Mouse (Mus musculus) midbrain, embryonic 14.5 days (tissue): ENCODE results near the gene Zfp113. TPM values are rescaled to one million over a fixed set of nuclear protein-coding genes. Genes with fewer than 3 reads are reported as not detected.

Experiments used
- ATAC-seq: fragments of 200-750 bp; cut with Nextera tagmentation; 2 replicates; pipeline ENCODE4 v1.8.0; 2017; ENCODE audit warnings: moderate number of reproducible peaks, moderate library complexity; ENCODE audit not compliant: low FRiP score, low TSS enrichment
- DNase-seq: peaks from one replicate; pipeline ENCODE4 v3.0.0-alpha.2; 2015
- H3K27ac ChIP-seq: fragments of 300-500 bp; sonication (generic); replicated peaks from 2 replicates; pipeline ENCODE4 v1.5.1; 2014; ENCODE audit warnings: mild to moderate bottlenecking, low read depth, low read length, moderate library complexity
- H3K27me3 ChIP-seq: fragments of 300-500 bp; sonication (generic); 2 replicates; pipeline ENCODE4 v1.6.1; 2014; ENCODE audit warnings: low read length, control low read depth, mixed read lengths; ENCODE audit not compliant: control insufficient read depth, insufficient read depth
- H3K36me3 ChIP-seq: fragments of 300-500 bp; sonication (generic); 2 replicates; pipeline ENCODE4 v1.6.1; 2014; ENCODE audit warnings: low read length, control low read depth; ENCODE audit not compliant: control insufficient read depth, insufficient read depth
- H3K4me1 ChIP-seq: fragments of 300-500 bp; sonication (generic); 2 replicates; pipeline ENCODE4 v1.6.1; 2014; ENCODE audit warnings: mild to moderate bottlenecking, antibody characterized with exemption, low read length, control low read depth; ENCODE audit not compliant: control insufficient read depth, insufficient read depth
- H3K4me2 ChIP-seq: fragments of 300-500 bp; sonication (generic); 2 replicates; pipeline ENCODE4 v1.6.1; 2014; ENCODE audit warnings: mild to moderate bottlenecking, low read length, moderate library complexity
- H3K4me3 ChIP-seq: fragments of 300-500 bp; sonication (generic); replicated peaks from 2 replicates; pipeline ENCODE4 v1.5.1; 2014; ENCODE audit warnings: low read depth, low read length
- H3K9ac ChIP-seq: fragments of 300-500 bp; sonication (generic); replicated peaks from 2 replicates; pipeline ENCODE4 v1.6.1; 2014; ENCODE audit warnings: mild to moderate bottlenecking, low read length, moderate library complexity
- H3K9me3 ChIP-seq: fragments of 300-500 bp; sonication (generic); 2 replicates; pipeline ENCODE4 v1.6.1; 2016; ENCODE audit warnings: low read length, control low read depth, mixed read lengths; ENCODE audit not compliant: control insufficient read depth
- WGBS: fragments of 180-500 bp; shearing (Covaris S2); extraction: QIAGEN DNeasy Blood & Tissue Kit; methylation state at CpG from one replicate; pipeline ENCODE4 v1.1.7; 2014; 5-methylcytosine and 5-hydroxymethylcytosine counted together
- polyA plus RNA-seq: library from polyadenylated mRNA; unstranded; fragments of >200 nt; fragmentation: Nextera tagmentation; extraction: Ambion mirVana; gene quantifications from 2 replicates; pipeline ENCODE4 v1.2.1, GENCODE M21; 2014

Zfp113 gene
- polyA plus RNA-seq, 1 experiment from 2014 or later = 27.8 TPM

- Histone ChIP-seq H3K4me1 (peaks cover 8% of the 10 kb centered on the region; the same call in 1 of the 2 replicates), H3K27ac (peak overlapping the region; percentile 99; the same call in 1 of the 2 replicates), H3K27me3 (no peaks in the 10 kb centered on the region), H3K9ac (peak overlapping the region; percentile 98), H3K4me2 (peak overlapping the region; percentile 86), H3K36me3 (peaks cover 32% of the 10 kb centered on the region), H3K4me3 (peak overlapping the region; percentile 80), H3K9me3 (no peaks in the 10 kb centered on the region)
- DNase-seq = no peak
- no peak for ATAC-seq
- WGBS = 87% methylated on average over 3 of the region's 3 CpGs
These were observed 1.2 kb downstream of the Zfp113 start for GRCm38 (mm10) chr5:138154390-138154789.

- DNase-seq = no peak
- Histone ChIP-seq H3K4me1 (no peaks in the 10 kb centered on the region), H3K36me3 (peaks cover 46% of the 10 kb centered on the region), H3K27ac (no peak overlapping the region), H3K9me3 (no peaks in the 10 kb centered on the region), H3K4me2 (no peak overlapping the region), H3K9ac (no peak overlapping the region), H3K4me3 (no peak overlapping the region), H3K27me3 (no peaks in the 10 kb centered on the region)
- no peak for ATAC-seq
- WGBS = 84% methylated on average over 4 of the region's 4 CpGs
These were observed 17.0 kb downstream of the Zfp113 start for GRCm38 (mm10) chr5:138138585-138138984.

- H3K4me3 ChIP-seq = no peak overlapping the region
- no peak overlapping the region for H3K4me2 ChIP-seq
- ATAC-seq (peak; percentile 46; the same call in 1 of the 2 replicates), DNase-seq (peak; percentile 85)
- 66% methylated on average over 8 of the region's 8 CpGs for WGBS
- no peak overlapping the region for H3K27ac ChIP-seq
- H3K4me1 ChIP-seq = no peaks in the 10 kb centered on the region
- no peak overlapping the region for H3K9ac ChIP-seq
- H3K9me3 ChIP-seq = no peaks in the 10 kb centered on the region
- peaks cover 46% of the 10 kb centered on the region for H3K36me3 ChIP-seq
- H3K27me3 ChIP-seq = no peaks in the 10 kb centered on the region
These were observed 17.5 kb downstream of the Zfp113 start for GRCm38 (mm10) chr5:138137935-138138549.

GRCm38 (mm10) chr5:138137257-138137656 lies 18.3 kb downstream of the Zfp113 start:
- ATAC-seq (no peak), DNase-seq (no peak)
- no peak overlapping the region for H3K27ac ChIP-seq
- H3K4me1 ChIP-seq = no peaks in the 10 kb centered on the region
- H3K9ac ChIP-seq = no peak overlapping the region
- H3K4me2 ChIP-seq = no peak overlapping the region
- H3K9me3 ChIP-seq = no peaks in the 10 kb centered on the region
- 91% methylated on average over 4 of the region's 4 CpGs for WGBS
- H3K4me3 ChIP-seq = no peak overlapping the region
- H3K27me3 ChIP-seq = no peaks in the 10 kb centered on the region
- peaks cover 48% of the 10 kb centered on the region for H3K36me3 ChIP-seq

GRCm38 (mm10) chr5:138132425-138133064 lies 23.0 kb downstream of the Zfp113 start:
- ATAC-seq (no peak), DNase-seq (no peak)
- H3K36me3 ChIP-seq = peaks cover 77% of the 10 kb centered on the region
- 95% methylated on average over 5 of the region's 5 CpGs for WGBS
- no peak overlapping the region for H3K27ac ChIP-seq
- no peaks in the 10 kb centered on the region for H3K9me3 ChIP-seq
- no peaks in the 10 kb centered on the region for H3K4me1 ChIP-seq
- no peak overlapping the region for H3K4me3 ChIP-seq
- no peak overlapping the region for H3K9ac ChIP-seq
- H3K4me2 ChIP-seq = no peak overlapping the region
- H3K27me3 ChIP-seq = no peaks in the 10 kb centered on the region

- Histone ChIP-seq H3K9me3 (no peaks in the 10 kb centered on the region), H3K4me3 (peak overlapping the region; percentile 70), H3K4me2 (peak overlapping the region; percentile 78), H3K27ac (peak overlapping the region; percentile 94; the same call in 1 of the 2 replicates), H3K27me3 (no peaks in the 10 kb centered on the region), H3K9ac (peak overlapping the region; percentile 74), H3K4me1 (peaks cover 14% of the 10 kb centered on the region), H3K36me3 (peaks cover 13% of the 10 kb centered on the region)
- DNase-seq (no peak), ATAC-seq (no peak)
- 83% methylated on average over 3 of the region's 3 CpGs for WGBS
These were observed 37.5 kb downstream of the Zfp113 start for GRCm38 (mm10) chr5:138118041-138118440.

- Histone ChIP-seq H3K4me1 (peaks cover 14% of the 10 kb centered on the region), H3K36me3 (peaks cover 10% of the 10 kb centered on the region), H3K4me2 (peak overlapping the region; percentile 78), H3K27me3 (no peaks in the 10 kb centered on the region), H3K9me3 (no peaks in the 10 kb centered on the region), H3K27ac (peak overlapping the region; percentile 94), H3K9ac (peak overlapping the region; percentile 74), H3K4me3 (peak overlapping the region; percentile 70)
- DNase-seq (peak; percentile 24), ATAC-seq (peak; percentile 24; the same call in 1 of the 2 replicates)
- WGBS = 9% methylated on average over 16 of the region's 16 CpGs
These were observed 38.1 kb downstream of the Zfp113 start for GRCm38 (mm10) chr5:138117199-138118015.

DNA sequence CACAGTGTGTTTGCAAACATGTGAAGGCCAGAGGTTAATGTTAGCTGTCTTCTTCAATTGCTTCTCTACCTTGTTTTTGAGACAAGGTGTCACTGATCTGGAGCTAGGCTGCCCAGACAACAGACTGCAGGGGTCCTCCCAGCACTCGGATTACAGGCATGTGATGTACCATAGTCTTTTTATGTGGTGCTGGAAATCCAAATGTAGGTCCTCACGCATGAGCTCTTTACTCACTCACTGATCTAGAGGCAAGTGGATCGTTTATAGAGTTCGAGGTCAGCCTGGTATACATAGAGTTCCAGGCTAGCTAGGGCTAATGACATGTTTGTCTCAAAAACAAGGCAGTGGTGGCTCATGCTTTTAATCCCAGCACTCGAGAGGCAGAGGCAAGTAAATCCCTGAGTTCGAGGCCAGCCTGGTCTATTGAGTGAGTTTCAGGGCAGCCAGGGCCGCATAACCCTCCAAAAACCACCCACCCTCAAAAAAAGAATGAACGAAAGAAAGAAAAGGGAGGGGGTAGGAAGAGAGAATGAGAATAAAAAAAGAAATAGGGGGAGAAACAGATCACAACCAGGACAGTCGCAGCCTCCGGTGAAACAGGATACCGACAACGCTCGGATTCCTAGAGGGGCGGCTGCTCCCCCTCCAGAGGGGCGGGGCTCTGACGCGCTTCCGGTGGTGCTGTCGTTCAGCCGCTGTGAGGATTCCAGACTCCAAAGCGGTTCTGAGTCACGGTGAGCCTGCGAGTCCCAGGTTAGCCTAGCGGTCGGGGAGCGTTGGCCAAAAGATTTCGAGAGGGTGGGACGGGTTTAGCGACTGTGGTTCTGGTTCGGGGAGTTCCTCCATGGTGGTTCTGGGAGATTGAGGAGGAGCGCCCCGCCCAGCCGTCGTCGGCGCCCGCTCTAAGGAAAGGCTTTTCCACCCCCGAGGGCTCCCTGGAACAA lies 39.0 kb downstream of the Zfp113 start, which contains the start of gene Zscan21:
Zscan21 (plus strand) TSS at position 649 of the 944 bp plus-strand sequence.
- Histone ChIP-seq H3K9me3 (no peaks in the 10 kb centered on the region), H3K9ac (peak within 1 kb of the TSS; percentile 74), H3K27me3 (no peaks in the 10 kb centered on the region), H3K27ac (peak within 1 kb of the TSS; percentile 94), H3K36me3 (peaks cover 10% of the 10 kb centered on the region), H3K4me1 (peaks cover 14% of the 10 kb centered on the region), H3K4me2 (peak within 1 kb of the TSS; percentile 78), H3K4me3 (peak within 1 kb of the TSS; percentile 70)
- 6% methylated on average over 38 of the region's 38 CpGs for WGBS
- DNase-seq (peak; percentile 97), ATAC-seq (peak; percentile 91)
